Comparison of ENCODE assay signal across 33 mouse cellular contexts in genomic region chr17:32295160-32295559, GRCm38 (mm10).
"Had no signal": no experiment of that assay in that cellular context is flagged by ENCODE, and none has a peak within 500 bp of the region (broad histone marks: within the 10 kb centered on the region; RNA-seq: fewer than 3 reads in every experiment).

No protein-coding gene starts in this region.

- H3K9me3 ChIP-seq: heart, embryonic 13.5 days; heart, embryonic 15.5 days; hindbrain, embryonic 10.5 days; hindbrain, embryonic 13.5 days; hindbrain, embryonic 15.5 days; intestine, embryonic 15.5 days; kidney, embryonic 15.5 days had no signal

- H3K36me3 ChIP-seq: heart, embryonic 13.5 days; heart, embryonic 15.5 days; hindbrain, embryonic 10.5 days; hindbrain, embryonic 12.5 days; hindbrain, embryonic 13.5 days; hindbrain, embryonic 15.5 days; intestine, embryonic 15.5 days; kidney, embryonic 15.5 days had no signal

- ATAC-seq: hindbrain, embryonic 16.5 days; hindbrain, postnatal 0 days; inflammation-experienced regulatory T-cells, adult 6 months; intestine, embryonic 15.5 days; intestine, embryonic 16.5 days; intestine, postnatal 0 days had no signal

- H3K27me3 ChIP-seq: heart, embryonic 13.5 days; heart, embryonic 15.5 days; hindbrain, embryonic 12.5 days; hindbrain, embryonic 13.5 days; hindbrain, embryonic 15.5 days; intestine, embryonic 15.5 days; kidney, embryonic 15.5 days had no signal

- DNase-seq: heart, postnatal 10 days; heart, postnatal 14 days; heart, postnatal 36 days; heart, postnatal 4 days; kidney, adult 11 months; kidney, adult 18-20 months; kidney, adult 2 months; kidney, adult 8-10 months; kidney, adult 9 months; kidney, postnatal 10 days; kidney, postnatal 14 days; kidney, postnatal 25 days; kidney, postnatal 36 days; kidney, postnatal 4 days; layer of hippocampus, adult 9-11 months; layer of hippocampus, postnatal 36 days had no signal

- H3K4me3 ChIP-seq: heart, embryonic 13.5 days; heart, embryonic 15.5 days; hindbrain, embryonic 10.5 days; hindbrain, embryonic 12.5 days; hindbrain, embryonic 13.5 days; hindbrain, embryonic 15.5 days; intestine, embryonic 15.5 days; kidney, embryonic 15.5 days; layer of hippocampus, adult 2 months; left cerebral cortex, adult 2 months had no signal

- H3K27ac ChIP-seq: heart, embryonic 13.5 days; heart, embryonic 15.5 days; hindbrain, embryonic 10.5 days; hindbrain, embryonic 12.5 days; hindbrain, embryonic 13.5 days; hindbrain, embryonic 14.5 days; hindbrain, embryonic 15.5 days; hindbrain, postnatal 0 days; intestine, embryonic 15.5 days; kidney, embryonic 15.5 days; kidney, postnatal 0 days; layer of hippocampus, adult 2 months; left cerebral cortex, adult 2 months had no signal

- H3K9ac ChIP-seq: heart, embryonic 13.5 days; heart, embryonic 15.5 days; hindbrain, embryonic 12.5 days; hindbrain, embryonic 13.5 days; hindbrain, embryonic 14.5 days; hindbrain, embryonic 15.5 days; intestine, embryonic 15.5 days; kidney, embryonic 15.5 days had no signal

- H3K4me1 ChIP-seq: heart, embryonic 13.5 days; heart, embryonic 15.5 days; hindbrain, embryonic 10.5 days; hindbrain, embryonic 12.5 days; hindbrain, embryonic 13.5 days; hindbrain, embryonic 15.5 days; intestine, embryonic 15.5 days; kidney, embryonic 15.5 days had no signal

- H3K4me2 ChIP-seq: heart, embryonic 13.5 days; heart, embryonic 15.5 days; hindbrain, embryonic 12.5 days; hindbrain, embryonic 13.5 days; hindbrain, embryonic 14.5 days; hindbrain, embryonic 15.5 days; intestine, embryonic 15.5 days; kidney, embryonic 15.5 days had no signal
